In the genomic region with DNA sequence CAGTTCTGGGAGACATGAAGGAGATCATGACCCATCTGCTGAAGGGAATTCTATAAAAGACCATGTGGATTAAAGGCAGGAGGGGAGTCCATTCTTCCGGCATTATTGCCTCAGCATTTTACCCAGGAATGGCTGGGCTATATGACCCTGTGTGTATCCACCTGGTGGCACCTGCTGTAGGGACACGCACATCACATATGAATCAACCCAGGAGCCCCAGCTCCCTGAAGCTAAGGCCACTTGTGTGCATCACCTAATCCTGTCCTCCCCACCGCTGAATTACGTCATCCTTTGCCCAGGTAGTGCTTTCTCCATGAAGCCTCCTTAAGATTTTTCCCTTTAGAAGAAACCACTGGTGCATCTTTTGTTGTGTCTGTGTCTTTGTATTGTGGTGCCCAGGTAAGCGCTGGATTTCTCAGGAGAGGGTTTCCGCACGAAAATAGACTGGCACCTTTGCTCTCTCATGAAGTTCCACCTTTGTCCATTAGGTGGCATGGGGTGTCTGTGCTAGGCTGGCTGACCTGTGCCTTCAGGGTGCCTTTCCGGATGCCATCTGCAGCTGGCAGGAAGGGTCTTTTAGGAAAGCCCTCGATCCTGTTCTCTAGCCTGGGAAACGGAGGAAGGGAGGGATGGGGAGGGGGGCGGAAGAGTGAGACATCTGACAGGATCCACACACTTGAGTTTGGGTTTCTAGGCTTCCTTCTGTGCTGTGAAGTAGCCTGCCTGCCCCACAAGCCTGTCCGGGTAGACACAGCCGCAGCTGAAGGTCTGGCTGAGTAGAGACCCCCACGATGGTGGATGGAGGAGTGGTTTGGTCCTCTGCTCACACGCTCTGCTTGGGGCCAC, we compare ENCODE assay signal across 7 mouse cellular contexts. TPM values are rescaled to one million over a fixed set of nuclear protein-coding genes. Genes with fewer than 3 reads are reported as not detected.
A peak's percentile ranks its signal among the peaks of the same experiment; 100 is the strongest.
DNase-seq lines count a peak whose midpoint lies in the region; ATAC-seq and TF ChIP-seq lines count a peak whose summit lies in the region.

No protein-coding gene starts in this region.

- no peak for ATAC-seq in embryonic facial prominence, embryonic 13.5 days (ENCODE audit: insufficient number of reproducible peaks, insufficient read depth, low FRiP score, low TSS enrichment, low read depth)
- ATAC-seq in heart, postnatal 0 days (ENCODE audit: insufficient read depth, low read depth) = peak; percentile 15
- peak; percentile 59 for ATAC-seq in lung, postnatal 0 days

- TF ChIP-seq EP300 in ES-Bruce4 (IDR thresholded peaks at IDR 0.05; ENCODE audit: insufficient read depth, low read depth, low read length) = no peak
- TF ChIP-seq EP300 in heart, postnatal 0 days (IDR thresholded peaks at IDR 0.05; ENCODE audit: low read depth) = no peak
- no peak for TF ChIP-seq EP300 in lung, postnatal 0 days (IDR thresholded peaks at IDR 0.05)

- H3K4me1 ChIP-seq in ES-Bruce4 (ENCODE audit: control insufficient read depth, insufficient read depth, low read length) = no peaks in the 10 kb centered on the region
- no peaks in the 10 kb centered on the region for H3K4me1 ChIP-seq in bone marrow macrophage, adult 2 months (ENCODE audit: control insufficient read depth, insufficient read depth, low read length)
- peaks cover 27% of the 10 kb centered on the region for H3K4me1 ChIP-seq in embryonic facial prominence, embryonic 13.5 days
- H3K4me1 ChIP-seq in heart, postnatal 0 days (ENCODE audit: control insufficient read depth, insufficient read depth) = peaks cover 19% of the 10 kb centered on the region
- no peaks in the 10 kb centered on the region; the same call in 1 of the 2 replicates for H3K4me1 ChIP-seq in lung, postnatal 0 days (ENCODE audit: insufficient read depth, low read depth, low read length)

- no peak for DNase-seq in heart, postnatal 0 days (ENCODE audit: low spot score)
- peak; percentile 70 to 85 for DNase-seq in kidney, postnatal 25 days
- DNase-seq in lung, postnatal 0 days (ENCODE audit: low spot score) = peak; percentile 75
- DNase-seq in retina, embryonic 14.5 days (ENCODE audit: low spot score) = peak; percentile 86

- H3K9me3 ChIP-seq in ES-Bruce4 (replicated peaks; ENCODE audit: control insufficient read depth, insufficient read depth, low read length, poor library complexity, severe bottlenecking) = no peaks in the 10 kb centered on the region
- H3K9me3 ChIP-seq in embryonic facial prominence, embryonic 13.5 days = no peaks in the 10 kb centered on the region
- no peaks in the 10 kb centered on the region for H3K9me3 ChIP-seq in heart, postnatal 0 days (replicated peaks; ENCODE audit: control insufficient read depth, low read length)
- no peaks in the 10 kb centered on the region for H3K9me3 ChIP-seq in lung, postnatal 0 days (ENCODE audit: low read length)

- peak overlapping the region; percentile 20; the same call in 1 of the 2 replicates for H3K4me2 ChIP-seq in embryonic facial prominence, embryonic 13.5 days
- H3K4me2 ChIP-seq in heart, postnatal 0 days (ENCODE audit: low read depth, low read length) = no peak overlapping the region
- no peak overlapping the region for H3K4me2 ChIP-seq in lung, postnatal 0 days (replicated peaks; ENCODE audit: low read depth, low read length)

- no peaks in the 10 kb centered on the region for H3K27me3 ChIP-seq in ES-Bruce4 (ENCODE audit: control insufficient read depth, insufficient read depth, low read length, poor library complexity, severe bottlenecking)
- H3K27me3 ChIP-seq in embryonic facial prominence, embryonic 13.5 days = no peaks in the 10 kb centered on the region
- no peaks in the 10 kb centered on the region for H3K27me3 ChIP-seq in heart, postnatal 0 days (ENCODE audit: control insufficient read depth, insufficient read depth, low read length)
- no peaks in the 10 kb centered on the region for H3K27me3 ChIP-seq in lung, postnatal 0 days (replicated peaks; ENCODE audit: insufficient read depth, low read length)

- H3K9ac ChIP-seq in ES-Bruce4 (ENCODE audit: low read depth, poor library complexity, severe bottlenecking) = no peak overlapping the region
- peak overlapping the region; percentile 60 for H3K9ac ChIP-seq in embryonic facial prominence, embryonic 13.5 days
- 0 out of 2 replicates have a peak overlapping the region, but pooled peaks have one; percentile 23 for H3K9ac ChIP-seq in heart, postnatal 0 days (replicated peaks; ENCODE audit: low read depth, low read length)
- H3K9ac ChIP-seq in lung, postnatal 0 days (replicated peaks; ENCODE audit: low read depth) = no peak overlapping the region

- H3K4me3 ChIP-seq in ES-Bruce4 (ENCODE audit: low read depth, low read length) = no peak overlapping the region
- no peak overlapping the region for H3K4me3 ChIP-seq in bone marrow macrophage, adult 2 months (ENCODE audit: insufficient read depth, low read length)
- H3K4me3 ChIP-seq in embryonic facial prominence, embryonic 13.5 days = no peak overlapping the region
- no peak overlapping the region for H3K4me3 ChIP-seq in heart, postnatal 0 days (ENCODE audit: low read depth, low read length)
- no peak overlapping the region for H3K4me3 ChIP-seq in lung, postnatal 0 days (ENCODE audit: low read depth, low read length)

- H3K27ac ChIP-seq in ES-Bruce4 (ENCODE audit: insufficient read depth, low read length) = no peak overlapping the region
- H3K27ac ChIP-seq in bone marrow macrophage, adult 2 months (ENCODE audit: insufficient read depth, low read depth, low read length) = no peak overlapping the region
- peak overlapping the region; percentile 66 for H3K27ac ChIP-seq in embryonic facial prominence, embryonic 13.5 days
- peak overlapping the region; percentile 40; the same call in 1 of the 2 replicates for H3K27ac ChIP-seq in heart, postnatal 0 days (ENCODE audit: low read depth)
- peak overlapping the region; percentile 33; the same call in 1 of the 2 replicates for H3K27ac ChIP-seq in lung, postnatal 0 days (ENCODE audit: low read length)

- no peaks in the 10 kb centered on the region for H3K36me3 ChIP-seq in ES-Bruce4 (ENCODE audit: control insufficient read depth, insufficient read depth, low read length, poor library complexity, severe bottlenecking)
- H3K36me3 ChIP-seq in embryonic facial prominence, embryonic 13.5 days = no peaks in the 10 kb centered on the region
- peaks cover 16% of the 10 kb centered on the region for H3K36me3 ChIP-seq in heart, postnatal 0 days (replicated peaks; ENCODE audit: control insufficient read depth, insufficient read depth, low read length)
- no peaks in the 10 kb centered on the region for H3K36me3 ChIP-seq in lung, postnatal 0 days (ENCODE audit: insufficient read depth, low read length)

- 35% methylated on average over 15 of the region's 15 CpGs for WGBS in embryonic facial prominence, embryonic 13.5 days
- WGBS in heart, postnatal 0 days = 28% methylated on average over 15 of the region's 15 CpGs
- WGBS in lung, postnatal 0 days = 26% methylated on average over 15 of the region's 15 CpGs

- no peak for TF ChIP-seq POLR2A in ES-Bruce4 (IDR thresholded peaks at IDR 0.05; ENCODE audit: insufficient read depth, low read length)
- no peak for TF ChIP-seq POLR2A in bone marrow macrophage, adult 2 months (IDR thresholded peaks at IDR 0.05; ENCODE audit: borderline replicate concordance, low read depth, low read length)

- TF ChIP-seq CTCF in ES-Bruce4 (IDR thresholded peaks at IDR 0.05; ENCODE audit: low read depth, low read length) = peak; percentile 70
- peak; percentile 33; the same call in 1 of the 2 replicates for TF ChIP-seq CTCF in bone marrow macrophage, adult 2 months (IDR thresholded peaks at IDR 0.05; ENCODE audit: low read depth, low read length)
- TF ChIP-seq CTCF in heart, postnatal 0 days (IDR thresholded peaks at IDR 0.05; ENCODE audit: low read depth) = peak; percentile 97
- TF ChIP-seq CTCF in lung, postnatal 0 days (IDR thresholded peaks at IDR 0.05) = peak; percentile 97

RNA-seq across cellular contexts. Expression of gene Nisch, which starts 1.4 kb away (rescaled TPM):
- polyA plus RNA-seq in ES-Bruce4 (2011; ENCODE audit: insufficient read depth, insufficient read length, low read depth, missing spikeins) = 335 and 342 TPM in 2 replicates
- polyA plus RNA-seq in bone marrow macrophage, adult 2 months (2012; ENCODE audit: insufficient read depth, insufficient read length, missing spikeins) = 366 and 398 TPM in 2 replicates
- 415 and 428 TPM in 2 replicates for polyA plus RNA-seq in embryonic facial prominence, embryonic 13.5 days (2015; fragmentation: Nextera tagmentation; extraction: Ambion mirVana)
- total RNA-seq in heart, postnatal 0 days (2014; rRNA removed; ENCODE audit: low replicate concordance) = 292 and 338 TPM in 2 replicates
- 162 and 171 TPM in 2 replicates for polyA plus RNA-seq in heart, postnatal 0 days (2015; fragmentation: Nextera tagmentation; extraction: Ambion mirVana)
- 196 and 224 TPM in 2 replicates for polyA plus RNA-seq in lung, postnatal 0 days (2015; fragmentation: Nextera tagmentation; extraction: Ambion mirVana)

RNA-seq across cellular contexts. Expression of gene Sema3g, which starts 2.3 kb away (rescaled TPM):
- polyA plus RNA-seq in ES-Bruce4 (2011; ENCODE audit: insufficient read depth, insufficient read length, low read depth, missing spikeins) = not detected in 2 replicates
- not detected in 2 replicates for polyA plus RNA-seq in bone marrow macrophage, adult 2 months (2012; ENCODE audit: insufficient read depth, insufficient read length, missing spikeins)
- polyA plus RNA-seq in embryonic facial prominence, embryonic 13.5 days (2015; fragmentation: Nextera tagmentation; extraction: Ambion mirVana) = 1.2 and 1.3 TPM in 2 replicates
- 4.4 and 12.7 TPM in 2 replicates for total RNA-seq in heart, postnatal 0 days (2014; rRNA removed; ENCODE audit: low replicate concordance)
- polyA plus RNA-seq in heart, postnatal 0 days (2015; fragmentation: Nextera tagmentation; extraction: Ambion mirVana) = 0.75 and 0.90 TPM in 2 replicates
- 4.7 and 5.7 TPM in 2 replicates for polyA plus RNA-seq in lung, postnatal 0 days (2015; fragmentation: Nextera tagmentation; extraction: Ambion mirVana)

RNA-seq across cellular contexts. Expression of gene Tnnc1, which starts 7.3 kb away (rescaled TPM):
- polyA plus RNA-seq in ES-Bruce4 (2011; ENCODE audit: insufficient read depth, insufficient read length, low read depth, missing spikeins) = 7.6 and 9.5 TPM in 2 replicates
- 4.0 and 4.1 TPM in 2 replicates for polyA plus RNA-seq in bone marrow macrophage, adult 2 months (2012; ENCODE audit: insufficient read depth, insufficient read length, missing spikeins)
- 34.6 and 38.8 TPM in 2 replicates for polyA plus RNA-seq in embryonic facial prominence, embryonic 13.5 days (2015; fragmentation: Nextera tagmentation; extraction: Ambion mirVana)
- total RNA-seq in heart, postnatal 0 days (2014; rRNA removed; ENCODE audit: low replicate concordance) = 2,939 and 3,145 TPM in 2 replicates
- polyA plus RNA-seq in heart, postnatal 0 days (2015; fragmentation: Nextera tagmentation; extraction: Ambion mirVana) = 7,680 and 7,748 TPM in 2 replicates
- 77.2 and 87.2 TPM in 2 replicates for polyA plus RNA-seq in lung, postnatal 0 days (2015; fragmentation: Nextera tagmentation; extraction: Ambion mirVana)

RNA-seq across cellular contexts. Expression of gene Phf7, which starts 35.7 kb away (rescaled TPM):
- 14.0 and 15.3 TPM in 2 replicates for polyA plus RNA-seq in ES-Bruce4 (2011; ENCODE audit: insufficient read depth, insufficient read length, low read depth, missing spikeins)
- polyA plus RNA-seq in bone marrow macrophage, adult 2 months (2012; ENCODE audit: insufficient read depth, insufficient read length, missing spikeins) = 10.5 and 13.2 TPM in 2 replicates
- polyA plus RNA-seq in embryonic facial prominence, embryonic 13.5 days (2015; fragmentation: Nextera tagmentation; extraction: Ambion mirVana) = 12.4 and 14.3 TPM in 2 replicates
- 2.1 and 7.4 TPM in 2 replicates for total RNA-seq in heart, postnatal 0 days (2014; rRNA removed; ENCODE audit: low replicate concordance)
- polyA plus RNA-seq in heart, postnatal 0 days (2015; fragmentation: Nextera tagmentation; extraction: Ambion mirVana) = 11.7 and 12.5 TPM in 2 replicates
- 17.7 and 18.8 TPM in 2 replicates for polyA plus RNA-seq in lung, postnatal 0 days (2015; fragmentation: Nextera tagmentation; extraction: Ambion mirVana)

RNA-seq across cellular contexts. Expression of gene Bap1, which starts 35.9 kb away (rescaled TPM):
- 42.2 and 44.3 TPM in 2 replicates for polyA plus RNA-seq in ES-Bruce4 (2011; ENCODE audit: insufficient read depth, insufficient read length, low read depth, missing spikeins)
- polyA plus RNA-seq in bone marrow macrophage, adult 2 months (2012; ENCODE audit: insufficient read depth, insufficient read length, missing spikeins) = 31.2 and 33.1 TPM in 2 replicates
- polyA plus RNA-seq in embryonic facial prominence, embryonic 13.5 days (2015; fragmentation: Nextera tagmentation; extraction: Ambion mirVana) = 90.3 and 93.1 TPM in 2 replicates
- total RNA-seq in heart, postnatal 0 days (2014; rRNA removed; ENCODE audit: low replicate concordance) = 51.1 and 64.0 TPM in 2 replicates
- polyA plus RNA-seq in heart, postnatal 0 days (2015; fragmentation: Nextera tagmentation; extraction: Ambion mirVana) = 34.2 and 38.6 TPM in 2 replicates
- 38.1 and 38.7 TPM in 2 replicates for polyA plus RNA-seq in lung, postnatal 0 days (2015; fragmentation: Nextera tagmentation; extraction: Ambion mirVana)

Comparison
In these comparisons a context has a peak if more than half of its experiments do, and no peak if none do; other contexts are left out.
1. H3K27ac ChIP-seq: peak in embryonic facial prominence, embryonic 13.5 days (single experiment), heart, postnatal 0 days (single experiment) and lung, postnatal 0 days (single experiment); none in ES-Bruce4 (single experiment) and bone marrow macrophage, adult 2 months (single experiment).
2. H3K9ac ChIP-seq: peak in embryonic facial prominence, embryonic 13.5 days (single experiment) and heart, postnatal 0 days (single experiment); none in ES-Bruce4 (single experiment) and lung, postnatal 0 days (single experiment).
3. CTCF ChIP-seq: peak in every context shown above with its lines; median percentile 97 in heart, postnatal 0 days; 97 in lung, postnatal 0 days; 70 in ES-Bruce4; 33 in bone marrow macrophage, adult 2 months.
4. RNA of gene Tnnc1, which starts 7.3 kb away (polyA plus RNA-seq): 7,680 to 7,748 TPM in heart, postnatal 0 days; 77.2 to 87.2 TPM in lung, postnatal 0 days, 34.6 to 38.8 TPM in embryonic facial prominence, embryonic 13.5 days, 7.6 to 9.5 TPM in ES-Bruce4 and 4.0 to 4.1 TPM in bone marrow macrophage, adult 2 months; every median in the first group is over 10 times any median in the second.